Mouse (Mus musculus) hindbrain, embryonic 12.5 days (tissue): Measurements from ENCODE around the gene Adam12. TPM values are rescaled to one million over a fixed set of nuclear protein-coding genes. Genes with fewer than 3 reads are reported as not detected.

Experiments
- ATAC-seq: fragments of 200-750 bp; cut with Nextera tagmentation; 2 replicates; pipeline ENCODE4 v1.8.0; 2017; ENCODE audit warnings: moderate TSS enrichment; ENCODE audit not compliant: low FRiP score
- H3K27ac ChIP-seq: fragments of 300-500 bp; sonication (generic); 2 replicates; pipeline ENCODE4 v1.5.1; 2016; ENCODE audit warnings: mild to moderate bottlenecking
- H3K27me3 ChIP-seq: fragments of 300-500 bp; sonication (generic); 2 replicates; pipeline ENCODE4 v1.6.1; 2016; ENCODE audit warnings: mild to moderate bottlenecking
- H3K36me3 ChIP-seq: fragments of 300-500 bp; sonication (generic); 2 replicates; pipeline ENCODE4 v1.6.1; 2016; ENCODE audit warnings: mild to moderate bottlenecking
- H3K4me1 ChIP-seq: fragments of 300-500 bp; sonication (generic); 2 replicates; pipeline ENCODE4 v1.6.1; 2016
- H3K4me2 ChIP-seq: fragments of 300-500 bp; sonication (generic); replicated peaks from 2 replicates; pipeline ENCODE4 v1.6.1; 2016; ENCODE audit warnings: mild to moderate bottlenecking
- H3K4me3 ChIP-seq: fragments of 300-500 bp; sonication (generic); 2 replicates; pipeline ENCODE4 v1.5.1; 2016; ENCODE audit warnings: mild to moderate bottlenecking
- H3K9ac ChIP-seq: fragments of 300-500 bp; sonication (generic); 2 replicates; pipeline ENCODE4 v1.6.1; 2016; ENCODE audit warnings: mild to moderate bottlenecking, moderate library complexity
- H3K9me3 ChIP-seq: fragments of 300-500 bp; sonication (generic); replicated peaks from 2 replicates; pipeline ENCODE4 v1.6.1; 2016; ENCODE audit warnings: mild to moderate bottlenecking
- WGBS: fragments of 180-500 bp; shearing (Covaris S2); methylation state at CpG from one replicate; pipeline ENCODE4 v1.1.7; 2016; 5-methylcytosine and 5-hydroxymethylcytosine counted together
- polyA plus RNA-seq: library from polyadenylated mRNA; unstranded; fragments of >200 nt; fragmentation: Nextera tagmentation; extraction: Ambion mirVana; gene quantifications from 2 replicates; pipeline ENCODE4 v1.2.1, GENCODE M21; 2016

Adam12 gene
- polyA plus RNA-seq, 1 experiment from 2014 or later = 3.5 TPM

DNA sequence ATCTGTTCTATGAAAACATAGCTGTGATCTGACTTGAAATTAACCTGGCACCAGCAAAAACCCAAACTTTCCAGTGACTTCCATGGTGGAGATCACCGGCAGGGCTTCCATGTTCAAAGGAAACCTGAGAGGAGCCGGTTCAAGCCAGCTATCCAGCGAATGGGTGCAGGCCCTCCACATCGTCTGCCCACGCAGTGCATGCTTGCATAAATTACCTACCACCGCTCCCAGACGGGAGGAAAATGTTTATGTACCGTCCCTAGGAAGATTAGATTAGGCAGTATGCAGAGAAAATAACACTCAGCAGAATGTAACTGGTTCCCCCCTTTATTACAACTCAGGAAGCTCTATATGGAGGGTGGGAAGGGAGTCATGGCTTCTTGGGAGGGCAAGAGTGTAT is 268.4 kb downstream of the Adam12 start:
- Histone ChIP-seq H3K27ac (no peak overlapping the region), H3K4me1 (no peaks in the 10 kb centered on the region), H3K36me3 (no peaks in the 10 kb centered on the region), H3K9ac (no peak overlapping the region), H3K9me3 (no peaks in the 10 kb centered on the region), H3K4me3 (no peak overlapping the region), H3K27me3 (no peaks in the 10 kb centered on the region), H3K4me2 (no peak overlapping the region)
- WGBS = 61% methylated on average over 8 of the region's 8 CpGs
- no peak for ATAC-seq

DNA sequence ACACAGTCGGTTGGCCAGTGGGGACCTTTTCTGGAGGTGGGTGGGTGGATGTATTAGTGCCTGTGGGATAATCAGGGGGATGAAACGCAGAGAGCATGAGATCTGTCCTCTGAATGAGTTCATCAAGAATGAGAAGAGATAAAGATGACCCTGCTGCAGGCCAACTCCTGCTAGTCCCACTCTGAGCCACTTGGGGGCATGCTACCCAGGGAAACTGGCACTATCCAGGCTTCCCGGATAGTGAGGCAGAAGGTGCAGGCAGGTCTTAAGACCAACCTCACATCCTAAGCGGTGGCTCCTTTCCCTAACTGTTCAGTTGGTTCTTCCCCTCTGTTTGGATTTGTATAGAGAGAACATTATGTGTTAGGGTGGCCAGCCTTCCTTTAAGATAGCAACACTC is 272.7 kb downstream of the Adam12 start:
- H3K4me2 ChIP-seq = no peak overlapping the region
- no peaks in the 10 kb centered on the region for H3K27me3 ChIP-seq
- H3K27ac ChIP-seq = no peak overlapping the region
- 64% methylated on average over 4 of the region's 4 CpGs for WGBS
- H3K4me1 ChIP-seq = peaks cover 4% of the 10 kb centered on the region; the same call in 1 of the 2 replicates
- ATAC-seq = no peak
- no peak overlapping the region for H3K9ac ChIP-seq
- no peaks in the 10 kb centered on the region for H3K36me3 ChIP-seq
- no peak overlapping the region for H3K4me3 ChIP-seq
- H3K9me3 ChIP-seq = no peaks in the 10 kb centered on the region

DNA sequence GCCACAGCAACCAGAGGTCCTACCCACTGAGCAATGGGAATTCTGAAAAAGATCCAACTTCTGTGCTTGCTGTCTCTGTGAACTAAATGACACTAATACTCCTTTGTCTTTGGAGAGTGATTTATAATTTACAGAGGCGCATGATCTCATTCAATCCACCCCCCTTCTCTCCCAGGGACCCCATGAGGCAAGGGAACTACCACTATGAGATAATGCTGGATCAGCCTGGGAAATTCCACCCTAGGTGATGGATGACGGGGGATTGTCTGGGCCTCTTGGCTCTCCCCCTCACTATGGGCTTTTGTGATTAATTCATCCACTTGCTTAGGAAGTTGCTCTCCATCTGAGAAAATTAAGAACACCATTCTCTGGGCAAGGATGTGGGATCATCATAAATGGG is 274.1 kb downstream of the Adam12 start:
- no peaks in the 10 kb centered on the region for H3K27me3 ChIP-seq
- peaks cover 4% of the 10 kb centered on the region; the same call in 1 of the 2 replicates for H3K4me1 ChIP-seq
- no peaks in the 10 kb centered on the region for H3K9me3 ChIP-seq
- WGBS = 53% methylated on average over 2 of the region's 2 CpGs
- H3K36me3 ChIP-seq = no peaks in the 10 kb centered on the region
- H3K27ac ChIP-seq = no peak overlapping the region
- H3K4me3 ChIP-seq = no peak overlapping the region
- H3K9ac ChIP-seq = no peak overlapping the region
- H3K4me2 ChIP-seq = no peak overlapping the region
- no peak for ATAC-seq

DNA sequence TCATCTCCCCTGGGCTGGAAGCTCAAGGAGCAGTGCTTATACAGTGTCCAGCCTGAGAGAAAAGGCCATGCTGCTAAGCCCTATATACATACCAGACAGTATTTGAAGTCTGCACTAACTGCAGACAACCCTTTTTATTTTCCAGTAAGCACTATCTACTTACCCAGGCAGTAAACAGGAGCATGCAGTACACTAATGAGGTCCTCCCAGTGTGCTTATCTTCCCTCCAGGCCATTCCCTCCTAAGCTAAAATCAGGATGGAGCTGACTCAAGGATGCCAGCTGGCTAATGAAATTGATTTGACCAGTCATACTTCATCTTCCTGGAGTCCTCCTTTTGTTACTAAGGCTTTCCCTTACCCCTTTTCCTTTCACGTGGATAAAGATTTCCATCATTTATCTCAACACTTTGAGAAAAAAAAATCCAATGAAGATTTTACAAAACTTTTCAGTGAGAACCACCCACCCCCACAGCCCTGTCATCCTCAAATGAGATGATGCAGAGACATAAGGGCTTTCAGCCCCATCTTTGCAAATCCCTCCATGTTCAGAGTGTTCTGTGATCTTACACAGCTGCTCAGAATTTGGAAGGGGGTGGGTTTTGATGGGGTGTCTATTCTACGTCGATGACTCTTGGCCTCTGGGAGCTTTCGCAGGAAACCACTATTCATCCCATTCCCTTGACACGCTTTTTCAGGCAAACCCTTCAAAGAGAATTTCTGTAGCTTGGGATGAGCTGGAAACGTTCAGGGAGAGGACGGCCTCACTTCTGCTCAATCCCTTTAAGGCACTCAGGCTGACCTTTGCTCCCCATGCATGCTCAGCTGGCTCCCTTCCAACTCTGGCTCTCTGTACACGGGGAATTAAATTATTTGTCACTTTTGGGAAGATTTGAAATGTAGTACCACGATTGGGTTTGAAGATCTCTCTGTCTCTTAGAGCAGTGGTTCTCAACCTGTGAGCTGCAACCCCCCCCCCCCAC is 277.5 kb downstream of the Adam12 start:
- Histone ChIP-seq H3K9me3 (no peaks in the 10 kb centered on the region), H3K4me1 (peaks cover 4% of the 10 kb centered on the region; the same call in 1 of the 2 replicates), H3K36me3 (no peaks in the 10 kb centered on the region), H3K4me2 (no peak overlapping the region), H3K27me3 (no peaks in the 10 kb centered on the region), H3K27ac (no peak overlapping the region), H3K9ac (no peak overlapping the region), H3K4me3 (no peak overlapping the region)
- ATAC-seq = no peak
- WGBS = 58% methylated on average over 9 of the region's 9 CpGs

DNA sequence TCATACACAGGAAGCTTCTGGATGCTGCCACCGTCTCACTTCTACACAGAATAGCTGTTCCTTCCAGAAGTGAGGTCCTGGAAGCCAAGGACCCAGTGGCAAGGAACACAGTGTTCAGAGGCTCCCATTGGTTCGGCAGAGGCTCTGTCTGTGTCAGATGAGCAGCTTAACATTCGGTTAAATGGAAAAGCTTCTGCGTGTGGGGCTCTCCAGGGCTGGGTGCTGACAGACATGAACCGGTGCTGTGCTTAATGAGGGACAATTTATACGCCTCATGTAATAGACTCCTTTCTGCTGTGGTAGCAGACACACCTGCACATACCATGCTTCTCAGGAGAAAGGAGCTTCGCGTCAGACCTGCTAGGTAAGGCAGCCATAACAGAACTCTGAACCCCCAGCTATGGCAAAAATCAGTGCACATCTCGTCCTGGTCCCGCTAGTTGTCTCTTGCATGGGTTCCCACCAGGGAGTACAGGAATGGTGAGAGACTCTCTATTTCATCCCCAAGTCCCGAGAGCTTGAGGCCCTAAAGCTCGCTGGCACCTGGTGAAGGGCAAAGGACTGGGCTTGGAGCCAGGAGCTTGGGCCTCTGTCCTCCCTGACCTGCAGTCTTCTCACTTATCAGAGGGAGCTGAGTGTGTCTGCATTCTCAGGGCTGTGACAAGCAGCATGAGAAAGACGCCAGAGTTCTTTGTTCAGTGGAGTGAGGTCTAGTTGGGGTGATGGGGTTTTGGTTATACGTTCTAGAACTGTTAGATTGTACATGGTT is 280.0 kb downstream of the Adam12 start:
- Histone ChIP-seq H3K36me3 (no peaks in the 10 kb centered on the region), H3K4me3 (no peak overlapping the region), H3K27me3 (no peaks in the 10 kb centered on the region), H3K4me2 (no peak overlapping the region), H3K9ac (no peak overlapping the region), H3K4me1 (peaks cover 4% of the 10 kb centered on the region; the same call in 1 of the 2 replicates), H3K27ac (no peak overlapping the region), H3K9me3 (no peaks in the 10 kb centered on the region)
- no peak for ATAC-seq
- WGBS = 87% methylated on average over 14 of the region's 14 CpGs

DNA sequence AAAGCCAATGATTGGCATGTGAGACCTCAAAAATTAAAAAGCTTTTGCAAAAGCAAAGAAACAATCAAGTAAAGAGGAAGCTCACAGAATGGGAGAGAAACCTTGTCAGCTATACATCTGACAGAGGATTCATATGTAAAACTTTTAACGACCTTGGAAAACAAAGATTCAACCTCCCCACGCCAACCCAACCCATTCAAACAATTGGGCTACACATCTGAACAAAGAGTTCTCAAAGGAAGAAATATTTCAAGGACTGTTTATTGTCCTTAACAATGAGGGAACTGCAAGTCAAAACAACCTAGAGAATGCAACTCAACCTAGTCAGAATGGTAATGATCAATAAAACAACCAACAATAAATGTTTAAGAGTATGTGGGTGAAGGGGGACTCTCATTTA is 284.6 kb downstream of the Adam12 start:
- Histone ChIP-seq H3K9me3 (no peaks in the 10 kb centered on the region), H3K4me1 (no peaks in the 10 kb centered on the region), H3K27ac (no peak overlapping the region), H3K4me2 (no peak overlapping the region), H3K4me3 (no peak overlapping the region), H3K9ac (no peak overlapping the region), H3K36me3 (no peaks in the 10 kb centered on the region), H3K27me3 (no peaks in the 10 kb centered on the region)
- ATAC-seq = no peak
- 68% methylated on average over 2 of the region's 2 CpGs for WGBS

DNA sequence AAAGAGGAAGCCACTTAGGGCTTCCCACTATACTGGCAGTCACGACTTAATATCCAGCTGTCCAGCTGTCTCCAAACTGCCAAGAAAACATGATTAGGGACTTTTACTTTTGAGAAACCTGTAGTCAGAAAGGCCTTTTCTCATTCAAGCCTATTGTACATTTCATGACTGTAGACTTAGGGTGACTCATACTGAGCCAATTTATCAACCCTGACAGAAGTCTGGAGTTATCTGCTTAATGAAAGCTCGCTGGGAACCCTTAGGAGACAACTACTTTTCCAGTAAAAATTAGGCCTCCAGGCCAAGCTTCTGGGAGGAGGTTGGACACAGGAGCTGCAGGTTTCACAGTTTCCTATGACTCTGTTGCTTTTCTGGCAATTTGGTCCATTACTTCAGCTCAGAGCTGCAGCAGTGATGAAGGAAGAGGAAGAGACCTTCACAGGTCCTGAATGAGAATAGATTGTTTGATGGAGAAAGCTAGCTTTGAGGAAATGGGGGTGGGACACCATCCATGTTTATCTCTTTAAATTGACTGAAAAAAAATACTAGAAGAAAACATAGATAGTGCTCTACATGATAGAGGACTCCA is 285.1 kb downstream of the Adam12 start:
- Histone ChIP-seq H3K27ac (no peak overlapping the region), H3K9me3 (no peaks in the 10 kb centered on the region), H3K27me3 (no peaks in the 10 kb centered on the region), H3K4me3 (no peak overlapping the region), H3K9ac (no peak overlapping the region), H3K4me1 (no peaks in the 10 kb centered on the region), H3K4me2 (no peak overlapping the region), H3K36me3 (no peaks in the 10 kb centered on the region)
- 50% methylated on average over 2 of the region's 2 CpGs for WGBS
- ATAC-seq = no peak

DNA sequence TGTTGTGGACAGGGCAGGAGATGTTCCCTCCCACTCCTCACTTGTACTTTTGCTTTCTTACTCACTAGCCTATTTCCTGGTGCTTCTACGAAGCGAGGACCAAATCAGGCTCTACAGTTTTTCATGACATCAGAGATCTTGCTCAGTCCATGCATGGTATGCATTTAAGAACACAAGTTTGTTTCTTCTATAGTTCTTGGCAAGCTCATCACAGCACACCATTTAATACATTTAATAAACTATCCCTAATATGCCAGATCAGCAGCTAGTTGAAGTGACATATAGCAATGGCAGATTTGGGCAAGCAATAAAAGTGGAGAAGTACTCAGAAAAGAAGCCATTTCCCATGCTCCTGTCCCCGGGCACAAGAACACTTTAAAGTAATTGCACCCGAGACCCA is 285.8 kb downstream of the Adam12 start:
- Histone ChIP-seq H3K36me3 (no peaks in the 10 kb centered on the region), H3K27ac (no peak overlapping the region), H3K4me3 (no peak overlapping the region), H3K4me2 (no peak overlapping the region), H3K27me3 (no peaks in the 10 kb centered on the region), H3K9me3 (no peaks in the 10 kb centered on the region), H3K4me1 (no peaks in the 10 kb centered on the region), H3K9ac (no peak overlapping the region)
- 75% methylated on average over 4 of the region's 4 CpGs for WGBS
- no peak for ATAC-seq

DNA sequence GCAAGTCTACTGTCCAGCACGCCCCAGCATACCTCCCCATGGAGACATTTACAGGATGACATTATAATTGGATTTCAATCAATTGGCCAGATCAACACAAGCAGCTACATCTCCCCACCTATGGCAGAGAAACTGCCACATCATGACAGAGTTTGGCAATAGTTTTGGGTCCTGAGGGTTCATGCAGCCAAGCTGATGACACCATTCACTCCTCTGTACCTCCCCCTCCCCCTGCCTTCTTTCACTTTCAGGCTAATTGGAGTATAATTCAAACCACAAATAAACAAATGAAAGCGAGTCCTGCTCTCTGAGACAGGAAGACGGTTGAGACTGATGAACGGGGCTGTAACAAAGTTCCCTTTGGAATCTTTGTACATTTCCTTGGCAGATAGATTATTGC is 291.5 kb downstream of the Adam12 start:
- H3K27ac ChIP-seq = no peak overlapping the region
- no peaks in the 10 kb centered on the region for H3K36me3 ChIP-seq
- ATAC-seq = no peak
- H3K27me3 ChIP-seq = no peaks in the 10 kb centered on the region
- H3K9me3 ChIP-seq = no peaks in the 10 kb centered on the region
- H3K4me2 ChIP-seq = no peak overlapping the region
- WGBS = 79% methylated on average over 4 of the region's 4 CpGs
- no peaks in the 10 kb centered on the region for H3K4me1 ChIP-seq
- no peak overlapping the region for H3K9ac ChIP-seq
- H3K4me3 ChIP-seq = no peak overlapping the region

DNA sequence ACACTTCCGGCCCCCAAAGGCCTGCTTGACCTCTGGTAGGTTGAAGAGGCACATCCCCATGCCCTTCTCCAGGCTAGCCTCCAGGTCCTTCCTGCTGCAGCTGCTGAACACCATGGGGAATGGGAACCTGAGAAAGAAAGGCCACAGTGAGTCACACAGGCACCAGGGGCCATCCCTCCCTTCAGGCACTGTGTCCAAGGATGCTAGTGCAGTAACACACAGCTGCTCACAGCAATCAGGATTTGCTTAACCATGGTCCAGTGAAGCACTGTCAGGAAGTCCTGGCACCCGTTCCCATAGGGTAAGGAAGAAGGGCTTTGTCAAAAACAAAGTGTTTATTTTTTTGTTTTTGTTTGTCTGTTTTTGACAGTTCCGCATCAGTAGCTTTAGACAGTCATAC is 294.5 kb downstream of the Adam12 start:
- WGBS = 81% methylated on average over 3 of the region's 3 CpGs
- no peak overlapping the region for H3K27ac ChIP-seq
- no peak overlapping the region for H3K4me2 ChIP-seq
- H3K4me3 ChIP-seq = no peak overlapping the region
- no peaks in the 10 kb centered on the region for H3K9me3 ChIP-seq
- 0 out of 2 replicates have a peak, but pooled peaks cover 2% of the 10 kb centered on the region for H3K4me1 ChIP-seq
- no peak for ATAC-seq
- H3K9ac ChIP-seq = no peak overlapping the region
- H3K36me3 ChIP-seq = no peaks in the 10 kb centered on the region
- no peaks in the 10 kb centered on the region for H3K27me3 ChIP-seq

DNA sequence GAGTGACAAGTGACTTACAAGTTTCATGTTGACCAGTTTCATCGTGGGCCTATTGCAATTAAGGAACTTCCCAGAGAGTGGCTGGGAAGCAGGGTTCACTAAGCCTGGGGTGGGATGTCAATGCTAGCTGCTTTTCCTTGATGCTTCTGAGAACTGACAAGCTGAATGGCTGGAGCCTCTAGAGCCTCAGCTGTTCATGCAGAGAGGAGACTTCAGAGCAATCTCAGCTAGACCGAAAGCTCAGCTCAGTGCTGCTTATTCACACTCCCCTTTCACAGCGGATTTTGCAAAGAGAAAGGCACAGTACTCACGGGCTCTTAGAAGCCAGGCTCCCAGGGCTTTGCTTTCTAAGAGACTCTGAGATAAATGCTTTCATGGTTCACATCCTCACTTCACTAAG is 295.6 kb downstream of the Adam12 start:
- Histone ChIP-seq H3K4me1 (0 out of 2 replicates have a peak, but pooled peaks cover 2% of the 10 kb centered on the region), H3K36me3 (no peaks in the 10 kb centered on the region), H3K27me3 (no peaks in the 10 kb centered on the region), H3K4me2 (no peak overlapping the region), H3K9ac (no peak overlapping the region), H3K9me3 (no peaks in the 10 kb centered on the region), H3K4me3 (no peak overlapping the region), H3K27ac (no peak overlapping the region)
- 28% methylated on average over 4 of the region's 4 CpGs for WGBS
- ATAC-seq = no peak

DNA sequence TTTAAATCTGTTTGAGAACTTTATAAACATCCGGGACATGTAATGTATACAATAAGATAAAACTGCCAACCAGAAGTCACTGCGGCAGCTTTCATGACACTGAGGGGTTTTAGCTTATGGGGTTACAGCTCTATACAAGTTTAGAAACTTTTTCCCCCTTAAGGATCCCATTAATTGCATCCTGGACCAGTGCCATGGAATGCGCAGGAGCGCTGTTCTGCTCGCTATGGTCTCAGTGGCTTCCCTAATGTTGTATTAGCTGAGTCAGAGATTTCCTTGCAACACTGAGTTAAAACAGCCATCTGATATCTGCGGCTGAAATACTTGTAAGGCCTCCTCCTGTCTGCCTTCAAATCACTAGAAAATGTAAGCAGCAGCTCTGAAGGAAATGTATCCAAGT is 298.6 kb downstream of the Adam12 start:
- H3K4me3 ChIP-seq = no peak overlapping the region
- no peak overlapping the region for H3K4me2 ChIP-seq
- no peaks in the 10 kb centered on the region for H3K9me3 ChIP-seq
- ATAC-seq = no peak
- no peaks in the 10 kb centered on the region for H3K27me3 ChIP-seq
- H3K9ac ChIP-seq = no peak overlapping the region
- 74% methylated on average over 6 of the region's 6 CpGs for WGBS
- H3K4me1 ChIP-seq = 0 out of 2 replicates have a peak, but pooled peaks cover 2% of the 10 kb centered on the region
- H3K36me3 ChIP-seq = no peaks in the 10 kb centered on the region
- no peak overlapping the region for H3K27ac ChIP-seq
